Mouse (Mus musculus) leukemia stem cell, adult 10-12 weeks (primary cell): ENCODE measurements around the gene Trim52. TPM values are rescaled to one million over a fixed set of nuclear protein-coding genes. Genes with fewer than 3 reads are reported as not detected.

Experiments used
- polyA plus RNA-seq: library from polyadenylated mRNA; stranded (reverse); fragments of >175 nt; gene quantifications from 2 replicates; pipeline ENCODE4 v1.2.3, GENCODE M21; 2012; ENCODE audit warnings: low replicate concordance

The Trim52 gene
- polyA plus RNA-seq = not detected in 2 replicates

GRCm38 (mm10) chr14:106105980-106106379 is at the start of gene Trim52:
Gene Trim52, plus strand, starts transcription at chr14:106106198.

Other genes starting within 250 kb of the Trim52 start
- 1.3 and 3.1 TPM in 2 replicates for gene Spry2, start 209.4 kb upstream of the Trim52 start, polyA plus RNA-seq